Mouse (Mus musculus) embryo, embryonic 10.5 days (tissue): Measurements from ENCODE around the gene Prtg.

Experiments used
- DNase-seq: peaks from one replicate; pipeline ENCODE4 v3.0.0-alpha.2; 2015; ENCODE audit warnings: low spot score

Prtg gene

DNA sequence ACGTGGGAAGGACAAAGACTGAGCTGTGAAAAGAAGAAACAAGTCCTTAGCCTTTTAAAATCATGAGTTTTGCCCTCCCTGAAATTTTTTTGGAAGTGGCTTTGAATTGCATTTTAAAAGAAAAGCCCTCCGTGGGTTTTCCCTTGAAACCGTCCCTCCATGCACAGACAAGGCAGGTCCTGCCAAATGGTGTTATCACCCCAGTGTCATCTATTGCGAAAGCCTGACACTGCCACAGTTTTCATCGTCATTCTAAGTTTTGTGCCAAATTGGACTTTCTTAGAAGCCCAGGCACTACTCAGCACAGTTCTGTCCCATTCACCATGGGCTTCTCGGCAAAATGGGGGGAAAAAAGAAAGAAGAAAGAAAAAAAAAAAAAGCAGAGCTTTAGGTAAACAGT, 106.9 kb downstream of the Prtg start:
- DNase-seq: no peak

DNA sequence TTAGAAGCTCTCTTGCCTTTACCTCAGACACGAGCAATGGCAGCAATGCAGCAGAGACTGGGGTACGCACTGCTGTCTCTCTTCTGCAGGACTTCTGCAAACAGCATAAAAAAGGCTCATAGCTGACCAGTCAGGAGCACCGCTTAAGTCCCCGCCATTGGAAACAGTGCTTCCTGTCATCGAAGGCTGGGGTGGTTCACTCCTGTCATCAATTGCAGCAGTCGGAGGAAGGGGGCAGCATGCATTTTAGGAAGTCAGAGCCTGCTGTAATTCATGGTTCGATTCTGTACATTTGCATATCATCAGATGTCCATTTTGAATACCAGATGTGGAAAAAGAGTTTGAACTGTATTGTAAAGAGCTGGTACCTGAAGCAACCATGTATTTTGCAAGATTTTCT, 109.1 kb downstream of the Prtg start:
- no peak for DNase-seq

DNA sequence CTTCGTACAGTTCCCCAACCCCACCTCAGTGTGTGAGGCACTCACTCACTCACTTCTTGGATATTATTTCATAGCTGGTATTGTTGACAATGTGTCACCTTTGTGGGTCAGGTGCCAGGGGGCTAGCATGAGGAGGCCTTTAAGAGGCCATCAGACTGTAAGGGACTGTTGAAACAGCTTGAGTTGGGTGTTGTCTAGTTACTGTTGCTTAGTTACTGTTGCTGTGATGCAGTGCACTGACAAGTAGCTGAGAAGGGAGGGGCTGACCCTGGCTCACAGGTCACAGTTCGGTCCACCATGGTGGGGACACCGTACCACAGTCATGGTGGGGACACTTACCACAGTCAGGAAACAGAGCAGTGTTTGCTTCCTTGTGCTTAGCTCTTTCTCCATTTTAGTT, 116.4 kb downstream of the Prtg start:
- DNase-seq: no peak

DNA sequence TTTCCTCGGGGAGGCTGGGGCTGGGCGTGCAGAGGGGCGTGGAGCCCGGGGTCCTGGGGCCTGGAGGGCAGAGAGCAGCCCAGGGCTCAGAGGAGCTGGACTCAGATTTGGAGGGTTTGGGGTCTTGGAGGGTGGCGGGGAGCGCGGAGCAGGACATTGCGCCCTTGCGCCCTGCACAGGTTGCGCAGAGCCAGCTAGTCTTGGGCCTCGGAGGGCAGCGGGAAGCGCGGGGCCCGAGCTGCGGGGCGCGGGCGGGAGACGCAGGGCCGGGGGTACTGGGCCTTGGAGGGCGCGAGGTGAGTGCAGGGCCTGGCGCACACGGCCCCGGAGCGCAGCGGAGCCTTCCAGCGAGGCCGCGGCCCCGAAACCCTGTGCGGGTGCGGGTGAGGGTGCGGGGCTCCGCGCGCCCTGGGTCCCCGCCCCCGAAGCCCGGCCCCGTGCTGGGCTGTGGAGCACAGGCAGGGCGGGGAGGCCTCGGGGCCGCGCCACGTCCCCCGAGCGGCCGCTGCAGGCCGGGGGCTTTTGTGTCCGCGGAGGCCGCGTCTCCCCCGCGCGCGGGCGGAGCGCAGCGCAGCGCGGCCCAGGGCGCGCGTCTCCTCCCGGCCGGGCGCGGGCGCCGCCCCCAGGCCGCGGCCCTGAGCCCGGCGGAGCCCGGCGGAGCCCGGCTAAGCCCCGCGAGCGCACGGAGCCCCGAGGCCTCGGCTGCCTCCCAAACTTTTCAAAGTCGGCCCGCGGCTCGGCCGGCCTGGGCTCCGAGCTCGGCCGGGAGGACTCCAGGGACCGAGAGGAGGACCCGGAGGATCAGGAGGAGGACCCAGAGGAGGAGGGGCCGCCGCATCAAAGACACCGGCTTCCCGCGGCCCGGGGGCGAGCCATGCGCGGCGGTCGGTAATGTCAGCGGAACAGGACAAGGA, 118.6 kb downstream of the Prtg start, which contains the start of gene Pygo1:
Pygo1 (plus strand) TSS at position 625 of the 914 bp plus-strand sequence.
- peak; percentile 71 for DNase-seq

DNA sequence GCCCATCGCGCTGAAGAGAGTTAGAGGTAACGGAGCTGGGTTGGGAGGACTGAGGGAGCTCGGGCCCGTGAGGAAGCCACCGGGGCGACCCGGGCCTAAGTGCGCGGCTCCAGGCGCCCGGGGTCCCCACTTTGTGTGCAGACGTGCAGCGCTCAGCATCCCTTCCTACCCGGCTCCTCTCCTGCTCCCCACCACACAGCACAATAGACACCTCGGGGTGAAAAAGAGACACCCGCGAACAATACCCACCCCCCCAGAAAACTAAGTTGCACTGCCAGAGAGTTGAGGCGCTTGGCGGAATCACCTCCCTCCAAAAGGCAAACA, 119.2 kb downstream of the Prtg start:
- no peak for DNase-seq

DNA sequence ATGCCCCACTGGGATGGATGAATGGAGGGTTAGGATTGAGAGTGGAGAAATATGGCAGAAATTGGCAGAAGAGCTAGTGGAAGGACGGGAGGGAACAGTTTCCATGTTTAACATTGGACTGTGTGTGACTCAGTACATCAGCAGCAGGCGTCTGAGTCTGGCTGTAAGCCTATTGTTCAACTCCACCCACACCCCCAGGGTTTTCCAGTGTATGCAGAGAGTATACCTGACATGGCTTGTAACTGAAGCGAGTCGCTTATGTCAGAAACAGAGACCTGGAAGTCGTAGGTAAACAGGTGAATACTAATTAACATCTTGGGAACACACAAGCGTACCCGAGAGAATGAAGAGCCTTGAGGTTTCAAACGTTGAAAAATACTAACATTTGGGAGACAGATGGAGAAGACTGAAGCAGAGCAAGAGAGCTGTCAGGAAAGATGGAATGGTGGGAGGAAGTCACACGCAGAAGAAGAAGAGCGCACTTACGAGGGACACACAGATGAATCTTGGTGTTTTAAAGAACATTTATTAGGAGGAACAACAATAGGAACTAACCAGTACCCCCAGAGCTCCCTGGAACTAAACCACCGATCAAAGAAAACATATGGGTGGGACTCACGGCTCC, 124.6 kb downstream of the Prtg start:
- DNase-seq: no peak

DNA sequence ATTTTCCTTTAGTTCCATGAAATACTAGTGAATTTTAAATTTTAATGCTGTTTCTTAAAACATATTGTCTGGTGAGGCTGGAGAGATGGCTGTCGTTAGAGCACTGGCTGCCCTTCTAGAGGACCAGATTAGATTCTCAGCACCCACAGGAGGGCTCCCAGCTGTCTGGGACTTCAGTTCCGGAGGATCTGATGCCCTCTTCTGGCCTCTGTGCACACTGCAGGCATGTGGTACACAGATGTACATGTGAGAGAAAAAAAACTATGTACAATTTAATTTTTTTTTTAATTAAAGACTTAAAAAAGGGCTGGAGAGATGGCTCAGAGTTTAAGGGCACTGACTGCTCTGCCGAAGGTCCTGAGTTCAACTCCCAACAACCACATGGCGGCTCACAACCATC, 128.6 kb downstream of the Prtg start:
- no peak for DNase-seq

DNA sequence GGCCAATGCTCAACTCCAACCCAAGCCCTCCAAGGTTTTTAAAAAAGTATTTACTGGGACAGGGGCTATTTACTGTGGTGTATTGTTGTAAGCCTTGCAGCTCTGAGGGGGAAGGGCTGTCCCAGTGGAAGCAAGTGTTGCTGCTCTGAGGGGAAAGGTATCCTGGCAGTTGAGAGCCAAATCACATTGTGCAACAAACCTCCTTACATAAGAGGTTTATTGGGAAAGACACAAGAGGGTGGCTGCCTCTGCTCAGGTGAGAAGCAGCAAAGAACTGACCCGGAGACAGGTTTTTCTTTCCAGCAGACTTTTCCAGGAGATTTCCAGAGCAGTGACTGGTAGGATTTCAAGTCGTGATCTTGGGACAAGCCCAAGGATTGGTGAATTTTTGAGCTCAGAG, 129.6 kb downstream of the Prtg start:
- DNase-seq: no peak

DNA sequence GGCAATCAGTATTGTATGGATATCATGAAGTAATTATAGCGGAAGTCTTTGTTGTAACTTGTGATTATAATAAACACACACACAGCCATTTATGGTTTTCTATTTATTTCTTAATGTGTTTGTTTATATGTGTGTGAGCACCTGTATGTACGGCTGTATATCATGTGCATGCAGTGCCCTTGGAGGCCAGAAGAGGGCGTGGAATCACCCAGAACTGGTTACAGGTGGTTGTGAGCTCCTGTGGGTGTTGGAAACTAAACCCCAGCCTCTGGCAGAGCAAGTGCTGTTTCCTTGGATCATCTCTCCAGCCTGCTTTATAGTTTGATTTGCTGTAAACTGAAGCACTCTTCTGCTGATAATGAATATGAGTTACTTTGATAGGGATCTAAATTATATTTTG, 136.8 kb downstream of the Prtg start:
- DNase-seq: no peak

DNA sequence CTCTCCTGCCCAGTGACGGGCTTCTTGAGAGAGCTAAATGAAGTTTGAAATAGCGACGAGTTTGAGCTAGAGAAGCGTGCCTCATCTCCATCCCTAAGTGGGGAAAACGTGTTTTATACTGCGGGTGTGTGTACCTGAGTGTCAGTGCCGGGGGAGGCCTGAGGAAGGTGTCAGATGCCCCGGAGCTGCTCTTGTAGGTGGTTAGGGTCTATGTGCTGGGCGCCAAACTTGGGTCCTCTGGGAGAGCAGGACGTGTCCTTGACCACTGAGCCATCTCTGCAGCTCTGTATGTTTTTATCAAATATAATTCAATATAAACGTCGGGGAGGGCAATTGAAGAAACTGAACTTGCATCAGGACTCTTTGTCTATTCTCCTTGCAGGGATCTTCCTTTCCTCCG, 137.6 kb downstream of the Prtg start:
- no peak for DNase-seq

DNA sequence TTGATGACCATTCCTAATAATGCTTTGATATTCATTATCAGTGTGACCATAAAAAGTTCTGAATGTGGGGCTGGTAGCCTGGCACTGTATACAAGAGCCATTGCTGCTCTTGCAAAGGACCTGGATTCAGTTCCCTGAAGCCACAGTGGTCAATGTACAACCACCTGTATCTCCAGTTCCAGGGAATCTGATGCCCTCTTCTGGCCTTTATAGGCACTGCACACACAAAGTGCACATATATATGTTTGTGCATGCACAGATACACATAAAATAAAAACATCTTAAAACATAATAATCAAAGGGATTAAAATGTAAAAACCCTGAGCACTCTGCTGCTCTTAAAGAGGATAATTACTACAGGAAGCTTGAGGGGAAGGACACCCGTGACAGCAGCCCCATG, 140.3 kb downstream of the Prtg start:
- no peak for DNase-seq

DNA sequence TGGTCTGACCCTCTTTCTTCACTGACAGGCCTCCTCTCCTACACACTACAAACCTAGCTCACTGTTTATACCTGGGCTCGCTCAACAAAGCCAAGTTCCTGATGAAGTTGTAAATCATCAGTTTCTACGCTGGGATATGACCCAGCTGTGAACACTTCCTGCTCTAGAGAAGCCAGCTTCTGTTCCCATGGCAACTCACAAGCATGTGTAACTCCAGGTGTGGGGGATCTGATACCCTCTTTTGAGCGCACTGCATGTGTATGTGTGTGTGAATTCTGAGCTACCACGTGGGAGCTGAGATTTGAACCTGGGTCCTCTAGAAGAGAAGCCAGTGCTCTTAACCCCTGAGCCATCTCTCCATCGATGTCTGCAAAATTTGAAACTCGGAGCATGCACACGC, 142.9 kb downstream of the Prtg start:
- DNase-seq: peak; percentile 23

DNA sequence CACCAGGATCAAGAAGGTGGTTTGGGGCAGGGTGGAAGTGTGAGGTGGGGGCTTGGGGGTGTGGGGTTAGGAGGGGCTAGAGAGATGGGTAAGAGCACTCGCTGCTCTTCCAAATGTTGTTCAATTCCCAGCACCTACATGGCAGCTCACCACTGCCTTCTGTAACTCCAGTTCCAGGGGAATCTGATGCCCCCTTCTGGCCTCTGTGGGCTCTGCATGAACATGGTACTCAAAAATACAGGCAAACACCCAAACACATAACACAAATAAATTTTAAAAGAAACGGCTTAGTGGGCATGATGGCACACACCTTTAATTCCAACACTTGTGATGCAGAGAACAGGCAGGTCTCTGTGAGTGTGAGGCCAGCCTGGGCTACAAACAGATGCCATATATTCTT, 148.1 kb downstream of the Prtg start:
- DNase-seq: peak; percentile 57

DNA sequence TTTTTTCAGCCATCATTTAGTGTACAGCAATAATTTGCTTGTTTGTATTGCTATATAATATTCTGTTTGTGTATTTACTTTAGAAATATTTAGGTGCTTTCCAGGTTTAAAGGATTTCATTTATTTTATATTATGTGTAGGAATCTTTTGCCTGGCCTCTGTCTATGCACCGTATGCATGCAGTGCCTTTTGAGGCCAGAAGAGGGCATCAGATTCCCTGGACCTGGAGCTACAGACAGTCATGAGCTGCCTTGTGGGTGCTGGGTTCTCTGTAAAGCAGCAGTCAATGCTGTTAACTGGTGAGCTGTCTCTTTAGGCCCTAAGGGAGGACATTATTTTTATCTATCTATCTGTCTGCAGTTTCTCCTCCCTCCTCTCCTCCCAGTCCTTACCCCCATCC, 148.9 kb downstream of the Prtg start:
- DNase-seq: peak; percentile 82

DNA sequence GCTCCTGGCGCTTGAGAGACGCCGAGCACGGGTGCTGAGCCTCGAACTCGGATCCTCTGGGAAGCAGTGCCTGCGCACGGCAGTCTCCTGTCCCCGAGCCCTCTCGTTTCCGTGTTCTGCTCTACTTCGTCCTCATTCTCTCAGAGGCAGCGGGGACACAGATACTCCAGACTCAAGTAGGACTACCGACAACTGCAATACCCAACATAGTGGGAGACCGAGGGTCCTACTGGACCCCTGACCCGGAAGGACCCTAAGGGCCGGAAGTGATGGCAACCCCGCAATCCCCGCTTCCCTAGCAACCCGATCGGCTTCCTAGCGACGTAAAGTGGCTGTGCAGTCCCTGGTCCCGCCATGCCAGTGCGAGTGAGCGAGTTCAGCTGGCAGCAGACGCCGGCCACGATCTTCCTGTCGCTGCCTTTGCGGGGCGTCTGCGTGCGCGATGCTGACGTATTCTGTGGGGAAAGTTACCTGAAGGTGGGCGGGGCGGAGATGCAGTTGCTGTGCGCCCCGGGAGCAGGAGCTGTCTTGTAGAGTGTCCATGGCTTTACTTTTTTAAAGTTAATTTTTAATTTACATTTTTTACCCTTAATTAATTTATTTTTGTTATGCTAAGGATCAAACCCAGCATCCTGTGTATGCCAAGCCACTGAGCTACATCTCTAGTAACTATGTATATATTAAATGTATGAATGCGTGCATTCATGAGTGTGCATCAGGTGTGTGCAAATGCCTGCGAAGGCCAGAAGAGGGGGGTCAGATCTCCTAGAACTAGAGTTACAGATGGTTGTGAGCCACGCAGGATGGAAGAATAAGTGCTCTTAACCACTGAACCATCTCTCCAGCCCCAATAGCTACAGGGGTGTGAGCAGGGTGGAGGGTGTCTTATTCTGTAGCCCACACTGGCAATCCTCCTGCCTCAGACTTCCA, 152.1 kb downstream of the Prtg start, which contains the start of the genes Dyx1c1 and Gm44503:
Dyx1c1 (plus strand) TSS at position 265 of the 930 bp plus-strand sequence.
Gm44503 (plus strand) TSS at position 332 of the 930 bp plus-strand sequence.
- DNase-seq: peak; percentile 95

DNA sequence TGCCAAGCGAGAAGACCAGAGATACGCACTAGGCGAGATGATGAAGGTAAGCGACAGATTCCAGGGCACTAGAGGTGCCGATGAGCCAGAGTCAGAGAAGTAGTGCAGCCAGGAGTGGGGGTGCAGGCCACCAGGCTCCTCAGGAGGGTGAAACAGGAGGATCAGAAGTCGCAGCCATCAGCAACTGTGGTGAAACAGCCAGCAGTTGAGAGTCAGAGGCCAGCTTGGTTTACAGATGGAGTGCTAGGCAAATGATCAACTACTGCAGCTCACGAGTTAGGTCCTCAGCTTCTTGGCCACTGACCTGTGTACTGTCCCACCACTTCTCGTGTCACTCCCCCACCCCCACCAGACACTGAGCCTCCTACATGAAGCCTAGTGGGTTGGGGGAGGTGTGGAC, 154.7 kb downstream of the Prtg start:
- no peak for DNase-seq

DNA sequence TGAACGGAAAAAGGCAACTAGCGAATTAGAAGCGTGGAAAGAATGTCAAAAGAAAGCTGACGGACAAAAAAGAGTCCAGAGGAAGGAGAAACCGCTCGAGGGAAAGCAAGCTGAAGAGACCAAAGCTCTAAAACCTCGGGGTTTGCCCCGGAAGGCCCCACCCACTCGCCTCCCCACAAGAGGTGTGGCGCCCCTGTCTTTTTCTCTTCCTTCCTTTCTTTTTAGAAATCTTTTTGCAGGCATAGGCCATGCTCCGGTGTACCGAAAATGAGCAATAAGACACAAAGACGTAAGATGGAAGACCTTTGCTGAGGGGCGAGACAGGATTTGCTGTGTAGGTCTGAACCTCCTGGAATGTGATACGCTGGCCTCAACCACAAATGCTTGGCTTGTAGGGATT, 155.3 kb downstream of the Prtg start:
- no peak for DNase-seq
